9 mouse cellular contexts compared by ENCODE assay signal in the genomic region with DNA sequence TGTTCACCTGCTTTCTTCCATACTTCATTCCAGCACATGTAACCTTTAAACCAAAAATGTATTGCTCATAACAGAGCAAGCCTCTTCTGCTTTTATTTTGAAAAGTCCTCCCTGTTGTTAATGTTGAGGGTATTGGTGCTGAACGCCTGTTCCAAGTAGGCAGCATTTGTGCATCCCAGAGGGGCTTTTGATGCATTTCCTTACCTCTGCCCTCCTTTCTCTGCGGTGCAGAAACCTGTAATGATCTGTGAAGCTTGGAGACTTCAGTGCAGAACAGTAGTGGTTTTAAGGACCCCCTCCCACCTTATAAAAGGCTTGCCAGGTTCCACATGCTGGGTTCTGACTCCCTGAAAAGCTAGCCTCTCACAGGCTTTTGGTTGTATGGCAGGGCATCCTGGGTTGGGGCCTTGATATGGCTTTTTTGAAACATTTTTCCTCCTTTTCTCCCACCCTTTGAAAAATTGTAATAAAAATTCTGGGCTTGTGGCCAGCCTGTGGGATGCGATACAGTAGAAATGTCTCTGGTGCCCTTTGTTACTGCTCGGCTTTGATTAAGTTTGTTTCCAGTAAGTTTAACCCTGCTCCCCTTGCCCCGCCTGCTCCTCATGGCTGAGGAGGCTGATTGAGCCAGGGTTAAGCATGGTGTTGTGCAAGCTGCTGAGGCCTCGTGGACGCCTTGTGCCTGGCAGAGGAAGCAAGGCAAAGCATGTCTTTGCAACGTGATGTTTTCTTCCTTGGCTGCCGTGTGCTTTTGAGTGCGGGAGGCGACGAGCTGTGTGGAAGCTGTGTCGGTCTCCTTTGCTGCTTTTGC.
A peak's percentile ranks its signal among the peaks of the same experiment; 100 is the strongest.
DNase-seq lines count a peak whose midpoint lies in the region; ATAC-seq and TF ChIP-seq lines count a peak whose summit lies in the region.
"Had no signal": no experiment of that assay in that cellular context is flagged by ENCODE, and none has a peak within 500 bp of the region (broad histone marks: within the 10 kb centered on the region; RNA-seq: fewer than 3 reads in every experiment).

No protein-coding gene starts in this region.

- no peaks in the 10 kb centered on the region for H3K9me3 ChIP-seq in embryonic facial prominence, embryonic 14.5 days (ENCODE audit: control insufficient read depth, low read length)

- H3K27me3 ChIP-seq in embryonic facial prominence, embryonic 14.5 days (replicated peaks; ENCODE audit: control insufficient read depth, insufficient read depth, low read length): no peaks in the 10 kb centered on the region
- H3K27me3 ChIP-seq in kidney, adult 2 months (replicated peaks; ENCODE audit: control insufficient read depth, insufficient read depth, low read length): no peaks in the 10 kb centered on the region
- H3K27me3 ChIP-seq: CH12.LX had no signal

- H3K36me3 ChIP-seq in embryonic facial prominence, embryonic 14.5 days (ENCODE audit: control insufficient read depth, insufficient read depth, low read length): no peaks in the 10 kb centered on the region
- H3K36me3 ChIP-seq in kidney, adult 2 months (ENCODE audit: control insufficient read depth, insufficient read depth, low read length): no peaks in the 10 kb centered on the region

- peak overlapping the region; percentile 40 for H3K4me2 ChIP-seq in embryonic facial prominence, embryonic 14.5 days (ENCODE audit: low read depth, low read length)

- 6% methylated on average over 12 of the region's 13 CpGs for WGBS in embryonic facial prominence, embryonic 14.5 days
- WGBS in kidney, adult 2 months: 1% methylated on average over 13 of the region's 13 CpGs

- DNase-seq in ovary, adult 18-20 months (ENCODE audit: low spot score): peak; percentile 90
- DNase-seq in ovary, postnatal 10 days (ENCODE audit: low spot score): no peak
- DNase-seq in embryonic facial prominence, embryonic 14.5 days (ENCODE audit: low spot score): peak; percentile 87
- peak; percentile 79 for DNase-seq in heart, adult 8-10 months (ENCODE audit: low spot score)
- DNase-seq in kidney, adult 2 months: peak; percentile 95
- DNase-seq in left cerebral cortex, postnatal 4 days: peak; percentile 34
- DNase-seq in spleen, postnatal 4 days (ENCODE audit: low spot score in 2 of 2): peak; percentile 36 to 69

- TF ChIP-seq CTCF in kidney, adult 2 months (conservative IDR thresholded peaks at IDR 0.05; ENCODE audit: insufficient read depth, insufficient read length, low read depth, low read length): no peak

- H3K9ac ChIP-seq in embryonic facial prominence, embryonic 14.5 days (ENCODE audit: low read depth, low read length): peak overlapping the region; percentile 45

- TF ChIP-seq POLR2A in kidney, adult 2 months (IDR thresholded peaks at IDR 0.05; ENCODE audit: low read depth, low read length): no peak

- peak overlapping the region; percentile 69 for H3K27ac ChIP-seq in embryonic facial prominence, embryonic 14.5 days (replicated peaks; ENCODE audit: low read depth, low read length)
- peak overlapping the region; percentile 95 for H3K27ac ChIP-seq in kidney, adult 2 months (ENCODE audit: insufficient read depth, low read depth, low read length)

- peak; percentile 92 for ATAC-seq in embryonic facial prominence, embryonic 14.5 days (ENCODE audit: low read depth)
- peak; percentile 46 for ATAC-seq in megakaryocyte-erythroid progenitor cell, adult 5-6 weeks (replicated peaks; ENCODE audit: low FRiP score, low TSS enrichment, poor library complexity, severe bottlenecking)

- intact Hi-C loops in left cerebral cortex, postnatal 4 days (cut with DNase I): no loop called here

- H3K4me3 ChIP-seq in embryonic facial prominence, embryonic 14.5 days (ENCODE audit: low read depth, low read length): no peak overlapping the region
- no peak overlapping the region for H3K4me3 ChIP-seq in kidney, adult 2 months (ENCODE audit: insufficient read depth, low read depth, low read length)

- peaks cover 40% of the 10 kb centered on the region for H3K4me1 ChIP-seq in embryonic facial prominence, embryonic 14.5 days (ENCODE audit: control insufficient read depth, insufficient read depth, low read length)
- H3K4me1 ChIP-seq in kidney, adult 2 months (ENCODE audit: control insufficient read depth, insufficient read depth, low read length): peaks cover 54% of the 10 kb centered on the region
